Mouse (Mus musculus): ENCODE measurements around the gene Gm3336. TPM values are rescaled to one million over a fixed set of nuclear protein-coding genes. Genes with fewer than 3 reads are reported as not detected.

Gm3336 gene
- polyA plus RNA-seq, 1 experiment = not detected

DNA sequence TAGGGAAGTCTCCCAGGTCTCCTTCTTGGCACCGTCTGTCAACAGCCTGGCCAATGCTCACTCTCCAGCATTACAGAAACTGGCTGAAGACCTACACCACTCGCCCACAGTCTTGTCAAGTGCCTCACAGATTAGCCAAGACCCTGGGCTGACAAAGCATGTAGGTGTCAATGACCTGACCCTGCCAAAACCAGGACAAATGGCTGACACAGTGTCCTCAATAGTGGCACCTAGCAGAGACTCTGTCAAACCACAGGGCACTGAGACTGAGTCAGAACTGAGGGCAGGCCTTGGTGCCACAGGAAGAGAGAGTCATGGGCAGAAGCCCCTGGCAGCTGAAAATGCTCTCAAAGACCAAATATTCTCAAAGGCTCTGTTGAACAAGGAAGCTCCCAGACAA, 3.3 kb upstream of the Gm3336 start:
- H3K4me1 ChIP-seq (ENCODE audit: control insufficient read depth, insufficient read depth, low read length) = no peaks in the 10 kb centered on the region
- no peak overlapping the region for H3K27ac ChIP-seq (ENCODE audit: control insufficient read depth, insufficient read depth, low read depth, low read length, poor library complexity)
- WGBS = 61% methylated on average over 2 of the region's 2 CpGs
- H3K4me3 ChIP-seq (replicated peaks; ENCODE audit: control insufficient read depth, low read depth, low read length) = no peak overlapping the region
- TF ChIP-seq POLR2A (IDR thresholded peaks at IDR 0.05; ENCODE audit: borderline replicate concordance, control insufficient read depth, low read depth, low read length) (no peak), CTCF (IDR thresholded peaks at IDR 0.05; ENCODE audit: control insufficient read depth, insufficient read depth, low read length) (no peak)

DNA sequence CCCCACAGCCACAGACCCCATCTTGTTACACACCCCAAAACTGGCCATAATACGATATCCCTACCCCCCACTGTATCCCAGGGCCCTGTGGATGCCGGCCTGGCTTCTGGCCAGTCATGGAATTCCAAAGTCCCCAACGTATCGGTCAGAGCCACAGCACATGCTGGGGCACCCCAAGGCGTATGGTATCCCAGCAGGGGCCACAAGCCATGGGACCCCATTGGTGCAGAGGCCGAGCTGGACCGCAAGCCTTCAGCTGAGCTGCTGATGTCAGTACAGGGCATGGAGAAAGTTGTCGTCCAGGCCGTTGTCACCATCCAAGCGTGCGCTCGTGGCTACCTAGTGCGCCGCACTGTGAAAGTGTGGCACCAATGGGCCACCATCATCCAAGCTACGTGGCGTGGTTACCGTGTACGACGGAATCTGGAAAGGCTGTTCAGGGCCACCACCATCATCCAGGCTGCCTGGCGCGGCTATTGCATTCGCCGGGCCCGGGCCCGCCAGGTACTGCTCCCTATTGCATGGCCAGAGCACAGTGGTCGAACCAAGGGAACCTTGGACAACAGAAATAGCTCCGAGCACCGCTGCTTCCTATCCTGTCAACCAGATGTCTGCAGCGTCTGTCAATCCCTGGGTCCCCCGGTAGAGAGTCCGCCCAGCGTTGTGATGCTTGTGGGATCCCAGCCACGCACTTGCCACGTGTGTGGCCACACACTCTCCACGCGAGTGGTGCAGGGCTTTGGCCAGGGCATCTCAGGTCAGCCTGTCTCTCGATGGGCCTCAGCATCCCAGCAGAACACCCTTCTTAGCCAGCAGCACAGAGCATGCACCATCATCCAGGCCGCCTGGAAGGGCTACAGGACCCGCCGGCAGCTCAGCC, 1.6 kb upstream of the Gm3336 start:
- Histone ChIP-seq H3K4me3 (replicated peaks; ENCODE audit: control insufficient read depth, low read depth, low read length) (no peak overlapping the region), H3K27ac (ENCODE audit: control insufficient read depth, insufficient read depth, low read depth, low read length, poor library complexity) (no peak overlapping the region), H3K4me1 (ENCODE audit: control insufficient read depth, insufficient read depth, low read length) (no peaks in the 10 kb centered on the region)
- WGBS = 87% methylated on average over 40 of the region's 40 CpGs
- TF ChIP-seq CTCF (IDR thresholded peaks at IDR 0.05; ENCODE audit: control insufficient read depth, insufficient read depth, low read length) = no peak
- no peak for TF ChIP-seq POLR2A (IDR thresholded peaks at IDR 0.05; ENCODE audit: borderline replicate concordance, control insufficient read depth, low read depth, low read length)

DNA sequence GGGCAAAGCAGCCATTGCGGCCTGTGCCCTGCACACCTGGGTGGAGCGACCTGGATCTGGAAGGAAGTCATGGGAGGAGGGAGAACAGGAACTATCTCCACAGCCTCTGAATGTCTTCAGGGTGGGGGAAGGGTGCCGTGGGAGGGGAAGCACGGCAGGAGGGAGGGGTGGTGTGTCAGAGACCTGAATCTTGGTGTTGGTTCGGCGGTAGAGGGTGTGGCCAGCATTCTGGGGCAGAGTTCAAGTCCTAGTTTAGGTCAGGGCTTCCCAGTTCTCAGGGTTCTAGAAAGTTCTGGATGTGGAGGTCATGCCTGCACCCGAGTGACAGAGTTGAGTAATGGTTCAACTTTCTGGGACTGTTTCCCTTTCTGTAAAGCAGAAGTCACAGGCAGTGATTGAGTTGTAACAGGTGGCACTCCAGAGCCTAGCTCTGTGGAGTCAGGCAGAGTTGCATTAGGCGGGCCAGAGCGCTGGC, 1.5 kb downstream of the Gm3336 start:
- no peak overlapping the region for H3K4me3 ChIP-seq (replicated peaks; ENCODE audit: control insufficient read depth, low read depth, low read length)
- H3K27ac ChIP-seq (ENCODE audit: control insufficient read depth, insufficient read depth, low read depth, low read length, poor library complexity) = no peak overlapping the region
- no peak for TF ChIP-seq POLR2A (IDR thresholded peaks at IDR 0.05; ENCODE audit: borderline replicate concordance, control insufficient read depth, low read depth, low read length)
- no peak for TF ChIP-seq CTCF (IDR thresholded peaks at IDR 0.05; ENCODE audit: control insufficient read depth, insufficient read depth, low read length)
- H3K4me1 ChIP-seq (ENCODE audit: control insufficient read depth, insufficient read depth, low read length) = no peaks in the 10 kb centered on the region
- WGBS = 21% methylated on average over 9 of the region's 9 CpGs

GRCm38 (mm10) chr8:70720739-70721138, 2.4 kb downstream of the Gm3336 start:
- Histone ChIP-seq H3K4me3 (replicated peaks; ENCODE audit: control insufficient read depth, low read depth, low read length) (no peak overlapping the region), H3K27ac (ENCODE audit: control insufficient read depth, insufficient read depth, low read depth, low read length, poor library complexity) (no peak overlapping the region), H3K4me1 (ENCODE audit: control insufficient read depth, insufficient read depth, low read length) (no peaks in the 10 kb centered on the region)
- TF ChIP-seq CTCF (IDR thresholded peaks at IDR 0.05; ENCODE audit: control insufficient read depth, insufficient read depth, low read length) (peak; percentile 96), POLR2A (IDR thresholded peaks at IDR 0.05; ENCODE audit: borderline replicate concordance, control insufficient read depth, low read depth, low read length) (no peak)
- 8% methylated on average over 3 of the region's 3 CpGs for WGBS

- H3K27ac ChIP-seq (ENCODE audit: control insufficient read depth, insufficient read depth, low read depth, low read length, poor library complexity) = no peak overlapping the region
- no peak for TF ChIP-seq CTCF (IDR thresholded peaks at IDR 0.05; ENCODE audit: control insufficient read depth, insufficient read depth, low read length)
- no peak for TF ChIP-seq POLR2A (IDR thresholded peaks at IDR 0.05; ENCODE audit: borderline replicate concordance, control insufficient read depth, low read depth, low read length)
- 86% methylated on average over 8 of the region's 8 CpGs for WGBS
- H3K4me1 ChIP-seq (ENCODE audit: control insufficient read depth, insufficient read depth, low read length) = no peaks in the 10 kb centered on the region
- H3K4me3 ChIP-seq (replicated peaks; ENCODE audit: control insufficient read depth, low read depth, low read length) = no peak overlapping the region
These were observed 3.3 kb downstream of the Gm3336 start for GRCm38 (mm10) chr8:70721601-70722000.

GRCm38 (mm10) chr8:70723486-70724210, 5.3 kb downstream of the Gm3336 start, which contains the start of gene Pde4c:
Gene Pde4c, plus strand, starts transcription at chr8:70723720.
- Histone ChIP-seq H3K4me1 (ENCODE audit: control insufficient read depth, insufficient read depth, low read length) (no peaks in the 10 kb centered on the region), H3K27ac (ENCODE audit: control insufficient read depth, insufficient read depth, low read depth, low read length, poor library complexity) (no peak within 1 kb of the TSS), H3K4me3 (replicated peaks; ENCODE audit: control insufficient read depth, low read depth, low read length) (no peak within 1 kb of the TSS)
- WGBS = 68% methylated on average over 7 of the region's 7 CpGs
- no peak for TF ChIP-seq CTCF (IDR thresholded peaks at IDR 0.05; ENCODE audit: control insufficient read depth, insufficient read depth, low read length)

DNA sequence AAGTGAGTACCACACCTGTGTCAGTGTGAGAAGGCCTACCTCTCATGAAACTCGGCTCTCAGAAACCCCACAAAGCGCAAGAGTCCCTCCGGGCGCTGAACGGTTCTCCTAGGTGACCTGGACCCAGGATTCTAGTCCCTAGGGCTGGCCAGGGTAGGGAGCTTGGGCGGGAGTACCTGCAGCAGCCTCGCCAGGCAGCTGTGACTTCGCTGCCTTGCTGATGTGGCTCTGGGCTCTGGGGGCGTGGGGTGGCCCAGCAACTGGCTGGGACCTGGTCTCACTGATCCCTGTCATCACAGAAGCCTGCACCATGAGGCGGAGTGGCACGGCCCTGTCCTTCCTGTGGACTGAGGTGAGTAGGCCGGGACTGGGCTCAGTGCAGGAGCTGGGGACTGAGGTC, 5.9 kb downstream of the Gm3336 start:
- Histone ChIP-seq H3K4me3 (replicated peaks; ENCODE audit: control insufficient read depth, low read depth, low read length) (no peak overlapping the region), H3K4me1 (ENCODE audit: control insufficient read depth, insufficient read depth, low read length) (no peaks in the 10 kb centered on the region), H3K27ac (ENCODE audit: control insufficient read depth, insufficient read depth, low read depth, low read length, poor library complexity) (no peak overlapping the region)
- WGBS = 87% methylated on average over 12 of the region's 12 CpGs
- no peak for TF ChIP-seq CTCF (IDR thresholded peaks at IDR 0.05; ENCODE audit: control insufficient read depth, insufficient read depth, low read length)
- TF ChIP-seq POLR2A (IDR thresholded peaks at IDR 0.05; ENCODE audit: borderline replicate concordance, control insufficient read depth, low read depth, low read length) = no peak

DNA sequence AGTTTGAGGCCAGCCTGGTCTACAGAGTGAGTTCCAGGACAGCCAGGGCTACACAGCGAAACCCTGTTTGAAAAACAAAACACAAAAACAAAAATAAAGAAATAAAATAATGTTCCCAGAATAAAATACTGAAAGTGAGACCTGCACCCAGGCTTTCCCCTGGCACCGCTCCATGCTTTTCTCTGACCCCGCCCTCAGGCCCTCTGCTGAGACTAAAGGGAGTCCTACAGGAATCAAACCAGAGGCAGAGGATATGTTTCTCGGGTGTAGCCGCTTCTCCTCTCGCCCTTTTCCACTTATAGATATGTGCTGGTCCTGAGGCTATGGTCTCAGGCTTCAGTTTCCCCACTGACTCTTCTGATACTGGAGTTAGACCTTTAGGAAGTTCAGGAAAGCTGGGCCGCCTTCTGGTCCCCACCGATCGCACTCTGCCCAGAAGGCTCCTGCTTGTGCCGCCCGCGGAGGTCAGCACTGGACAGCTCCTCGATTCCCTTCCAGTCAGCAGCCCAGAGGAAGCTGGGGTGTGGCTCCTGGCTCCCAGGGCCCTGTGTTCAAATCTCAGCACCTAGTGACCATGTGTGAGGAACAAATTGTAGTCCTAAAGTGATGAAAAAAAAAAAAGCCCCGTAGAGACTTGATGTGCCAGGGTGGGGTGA, 7.6 kb downstream of the Gm3336 start:
- peaks cover 2% of the 10 kb centered on the region; the same call in 1 of the 2 replicates for H3K4me1 ChIP-seq (ENCODE audit: control insufficient read depth, insufficient read depth, low read length)
- no peak for TF ChIP-seq POLR2A (IDR thresholded peaks at IDR 0.05; ENCODE audit: borderline replicate concordance, control insufficient read depth, low read depth, low read length)
- no peak for TF ChIP-seq CTCF (IDR thresholded peaks at IDR 0.05; ENCODE audit: control insufficient read depth, insufficient read depth, low read length)
- no peak overlapping the region for H3K27ac ChIP-seq (ENCODE audit: control insufficient read depth, insufficient read depth, low read depth, low read length, poor library complexity)
- WGBS = 35% methylated on average over 14 of the region's 14 CpGs
- H3K4me3 ChIP-seq (replicated peaks; ENCODE audit: control insufficient read depth, low read depth, low read length) = no peak overlapping the region

Measured in bone marrow, adult 2 months (tissue).